ENCODE assay signal across 12 mouse cellular contexts in genomic region chr12:27065011-27065517, GRCm38 (mm10).
A peak's percentile ranks its signal among the peaks of the same experiment; 100 is the strongest.
DNase-seq lines count a peak whose midpoint lies in the region; ATAC-seq lines count a peak whose summit lies in the region.
"Had no signal": no experiment of that assay in that cellular context is flagged by ENCODE, and none has a peak within 500 bp of the region (broad histone marks: within the 10 kb centered on the region; RNA-seq: fewer than 3 reads in every experiment).

No protein-coding gene starts in this region.

- H3K9me3 ChIP-seq in embryonic facial prominence, embryonic 11.5 days (replicated peaks; ENCODE audit: control insufficient read depth, low read length) = no peaks in the 10 kb centered on the region
- no peaks in the 10 kb centered on the region for H3K9me3 ChIP-seq in hindbrain, embryonic 14.5 days (ENCODE audit: control insufficient read depth, low read length)
- H3K9me3 ChIP-seq in neural tube, embryonic 12.5 days = no peaks in the 10 kb centered on the region

- no peak overlapping the region for H3K27ac ChIP-seq in embryonic facial prominence, embryonic 11.5 days (replicated peaks; ENCODE audit: low read depth, low read length)
- peak overlapping the region; percentile 89 for H3K27ac ChIP-seq in hindbrain, embryonic 14.5 days
- H3K27ac ChIP-seq in neural tube, embryonic 12.5 days = peak overlapping the region; percentile 81
- H3K27ac ChIP-seq: liver, embryonic 14.5 days had no signal

- no peak overlapping the region for H3K4me3 ChIP-seq in embryonic facial prominence, embryonic 11.5 days (ENCODE audit: low read depth, low read length)
- H3K4me3 ChIP-seq in hindbrain, embryonic 14.5 days (replicated peaks; ENCODE audit: low read length) = no peak overlapping the region
- H3K4me3 ChIP-seq in neural tube, embryonic 12.5 days = no peak overlapping the region

- WGBS in embryonic facial prominence, embryonic 11.5 days = 33% methylated on average over 9 of the region's 9 CpGs
- 11% methylated on average over 9 of the region's 9 CpGs for WGBS in hindbrain, embryonic 14.5 days
- 8% methylated on average over 9 of the region's 9 CpGs for WGBS in neural tube, embryonic 12.5 days

- no peaks in the 10 kb centered on the region for H3K27me3 ChIP-seq in embryonic facial prominence, embryonic 11.5 days (ENCODE audit: control insufficient read depth, insufficient read depth, low read length)
- H3K27me3 ChIP-seq in hindbrain, embryonic 14.5 days (ENCODE audit: control insufficient read depth, insufficient read depth, low read length) = no peaks in the 10 kb centered on the region
- no peaks in the 10 kb centered on the region for H3K27me3 ChIP-seq in neural tube, embryonic 12.5 days (replicated peaks)

- H3K4me2 ChIP-seq in embryonic facial prominence, embryonic 11.5 days (ENCODE audit: low read depth, low read length) = no peak overlapping the region
- H3K4me2 ChIP-seq in hindbrain, embryonic 14.5 days (replicated peaks) = peak overlapping the region; percentile 23
- peak overlapping the region; percentile 42 for H3K4me2 ChIP-seq in neural tube, embryonic 12.5 days (replicated peaks)

- H3K4me1 ChIP-seq in embryonic facial prominence, embryonic 11.5 days (ENCODE audit: control insufficient read depth, insufficient read depth, low read length) = no peaks in the 10 kb centered on the region; the same call in 1 of the 2 replicates
- peaks cover 61% of the 10 kb centered on the region for H3K4me1 ChIP-seq in hindbrain, embryonic 14.5 days (replicated peaks; ENCODE audit: control insufficient read depth, insufficient read depth, low read length)
- peaks cover 44% of the 10 kb centered on the region for H3K4me1 ChIP-seq in neural tube, embryonic 12.5 days

- peak; percentile 80 for ATAC-seq in embryonic facial prominence, embryonic 11.5 days (replicated peaks; ENCODE audit: insufficient number of reproducible peaks, low FRiP score, low TSS enrichment, low read depth)
- ATAC-seq in hindbrain, embryonic 14.5 days (ENCODE audit: low FRiP score) = peak; percentile 77
- ATAC-seq in neural tube, embryonic 12.5 days (ENCODE audit: low FRiP score, low read depth) = peak; percentile 81
- ATAC-seq: inflammation-experienced regulatory T-cells, adult 6 months had no signal

- DNase-seq in layer of hippocampus, postnatal 14 days (ENCODE audit: low spot score in 2 of 2) = peak; percentile 32 to 58
- DNase-seq in layer of hippocampus, adult 9-10 months (ENCODE audit: low spot score) = no peak
- no peak for DNase-seq in embryonic facial prominence, embryonic 11.5 days (ENCODE audit: low spot score)
- peak; percentile 67 for DNase-seq in hindbrain, embryonic 14.5 days (ENCODE audit: low spot score)
- no peak for DNase-seq in kidney, postnatal 10 days
- no peak for DNase-seq in testis, postnatal 14 days (ENCODE audit: low spot score)
- no peak for DNase-seq in lung, postnatal 14 days
- DNase-seq: cerebellum, adult 11-12 months; heart, adult 11 months had no signal

- no peak overlapping the region for H3K9ac ChIP-seq in embryonic facial prominence, embryonic 11.5 days (replicated peaks; ENCODE audit: low read length)
- H3K9ac ChIP-seq in hindbrain, embryonic 14.5 days = peak overlapping the region; percentile 43
- 0 out of 2 replicates have a peak overlapping the region, but pooled peaks have one; percentile 21 for H3K9ac ChIP-seq in neural tube, embryonic 12.5 days
- H3K9ac ChIP-seq: liver, embryonic 14.5 days had no signal

- no peaks in the 10 kb centered on the region for H3K36me3 ChIP-seq in embryonic facial prominence, embryonic 11.5 days (replicated peaks; ENCODE audit: control insufficient read depth, insufficient read depth, low read depth, low read length)
- no peaks in the 10 kb centered on the region for H3K36me3 ChIP-seq in hindbrain, embryonic 14.5 days (replicated peaks; ENCODE audit: control insufficient read depth, insufficient read depth)
- no peaks in the 10 kb centered on the region for H3K36me3 ChIP-seq in neural tube, embryonic 12.5 days

Comparison
In these comparisons a context has a peak if more than half of its experiments do, and no peak if none do; other contexts are left out.
1. DNase-seq: peak in layer of hippocampus, postnatal 14 days (2 of 2) and hindbrain, embryonic 14.5 days (single experiment); none in layer of hippocampus, adult 9-10 months (single experiment), embryonic facial prominence, embryonic 11.5 days (single experiment), kidney, postnatal 10 days (single experiment), testis, postnatal 14 days (single experiment) and lung, postnatal 14 days (single experiment).
2. Peak in every context shown above with its lines, with median percentiles within 50 percentile points of each other: ATAC-seq.